Mouse (Mus musculus) hindbrain, embryonic 14.5 days (tissue): ENCODE measurements at regions not wholly inside any gene's neighbourhood (a gene's known extent, or its start where the extent isn't known, plus 50 kb on each side); places are given as distances from the start of the nearest gene placed in this dataset.
A peak's percentile ranks its signal among the peaks of the same experiment; 100 is the strongest.

Source experiments
- ATAC-seq: fragments of 200-750 bp; cut with Nextera tagmentation; 2 replicates; pipeline ENCODE4 v1.8.0; 2017; ENCODE audit warnings: moderate number of reproducible peaks, mild to moderate bottlenecking, moderate TSS enrichment, moderate library complexity; ENCODE audit not compliant: low FRiP score
- DNase-seq: peaks from one replicate; pipeline ENCODE4 v3.0.0-alpha.2; 2015; ENCODE audit warnings: low spot score
- H3K27ac ChIP-seq: fragments of 300-500 bp; sonication (generic); 2 replicates; pipeline ENCODE4 v1.5.1; 2014; ENCODE audit warnings: mild to moderate bottlenecking, moderate library complexity
- H3K27me3 ChIP-seq: fragments of 300-500 bp; sonication (generic); 2 replicates; pipeline ENCODE4 v1.6.1; 2014; ENCODE audit warnings: mild to moderate bottlenecking, low read length, mixed read lengths; ENCODE audit not compliant: control insufficient read depth, insufficient read depth
- H3K36me3 ChIP-seq: fragments of 300-500 bp; sonication (generic); replicated peaks from 2 replicates; pipeline ENCODE4 v1.6.1; 2014; ENCODE audit not compliant: control insufficient read depth, insufficient read depth
- H3K4me1 ChIP-seq: fragments of 300-500 bp; sonication (generic); replicated peaks from 2 replicates; pipeline ENCODE4 v1.6.1; 2014; ENCODE audit warnings: antibody characterized with exemption, low read length, mixed read lengths; ENCODE audit not compliant: control insufficient read depth, insufficient read depth
- H3K4me2 ChIP-seq: fragments of 300-500 bp; sonication (generic); replicated peaks from 2 replicates; pipeline ENCODE4 v1.6.1; 2014; ENCODE audit warnings: mild to moderate bottlenecking, moderate library complexity
- H3K4me3 ChIP-seq: fragments of 300-500 bp; sonication (generic); replicated peaks from 2 replicates; pipeline ENCODE4 v1.5.1; 2014; ENCODE audit warnings: mild to moderate bottlenecking, low read length
- H3K9ac ChIP-seq: fragments of 300-500 bp; sonication (generic); 2 replicates; pipeline ENCODE4 v1.6.1; 2014
- H3K9me3 ChIP-seq: fragments of 300-500 bp; sonication (generic); 2 replicates; pipeline ENCODE4 v1.6.1; 2016; ENCODE audit warnings: low read length; ENCODE audit not compliant: control insufficient read depth
- WGBS: fragments of 180-500 bp; shearing (Covaris S2); extraction: QIAGEN DNeasy Blood & Tissue Kit; methylation state at CpG from one replicate; pipeline ENCODE4 v1.1.7; 2014; 5-methylcytosine and 5-hydroxymethylcytosine counted together

DNA sequence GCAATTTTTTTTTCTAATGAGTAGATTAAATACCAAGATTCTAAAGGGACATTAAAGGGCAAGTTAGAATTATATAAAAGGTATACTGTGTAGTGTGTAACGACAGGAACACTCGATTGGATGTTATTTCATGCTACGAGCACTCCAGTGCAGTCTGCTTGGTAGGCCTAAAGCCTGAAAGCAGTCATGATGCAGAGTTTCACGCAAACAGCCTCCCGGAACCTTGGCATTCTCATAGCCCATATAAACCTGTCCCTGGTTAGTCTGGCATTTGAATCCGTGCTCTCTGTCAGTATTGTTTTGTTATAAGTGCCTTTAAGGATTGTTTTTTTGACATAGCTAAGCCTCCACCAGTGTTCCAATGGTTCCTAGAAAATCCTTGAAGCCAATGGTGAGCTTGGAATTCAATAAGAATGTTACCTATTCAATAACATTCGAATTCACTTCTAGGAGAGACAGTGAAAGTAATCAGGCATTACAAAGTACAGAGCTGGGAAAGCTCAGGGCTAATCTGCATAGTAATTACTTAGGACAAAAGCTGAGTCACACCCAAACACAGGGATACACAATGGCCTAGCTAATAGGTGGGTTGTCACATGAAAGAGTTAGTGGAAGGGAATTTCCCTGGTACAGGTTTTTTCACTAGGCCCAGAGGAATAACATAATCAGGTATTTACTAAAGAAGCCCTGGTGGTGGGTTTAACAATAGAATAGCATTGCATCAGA, 1526.3 kb upstream of the Tenm4 start:
- DNase-seq (no peak), ATAC-seq (no peak)
- Histone ChIP-seq H3K4me1 (no peaks in the 10 kb centered on the region), H3K27ac (no peak overlapping the region), H3K4me2 (no peak overlapping the region), H3K27me3 (no peaks in the 10 kb centered on the region), H3K9ac (no peak overlapping the region), H3K4me3 (no peak overlapping the region), H3K36me3 (no peaks in the 10 kb centered on the region), H3K9me3 (no peaks in the 10 kb centered on the region)
- 55% methylated on average over 7 of the region's 7 CpGs for WGBS

DNA sequence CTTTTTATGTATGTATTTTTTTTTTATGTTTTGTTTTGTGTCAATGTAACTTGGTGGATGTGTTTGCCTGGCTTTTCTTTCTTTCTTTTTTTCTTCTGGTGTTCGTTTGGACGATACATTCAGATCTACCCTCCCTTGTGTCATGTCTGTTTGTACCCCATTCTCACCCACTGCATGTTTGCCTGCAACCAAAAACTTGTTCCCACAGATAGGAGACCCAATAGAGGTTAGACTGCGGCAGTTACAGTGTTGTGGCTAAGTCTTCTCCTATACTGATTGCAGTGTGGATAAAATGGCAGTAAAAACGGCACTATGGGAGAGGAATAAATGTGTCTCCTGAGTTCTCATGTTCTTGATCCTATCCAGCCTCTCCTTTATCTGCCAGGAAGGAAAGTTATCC, 1525.7 kb upstream of the Tenm4 start:
- Histone ChIP-seq H3K27me3 (no peaks in the 10 kb centered on the region), H3K27ac (no peak overlapping the region), H3K4me2 (no peak overlapping the region), H3K4me1 (no peaks in the 10 kb centered on the region), H3K4me3 (no peak overlapping the region), H3K9ac (no peak overlapping the region), H3K36me3 (no peaks in the 10 kb centered on the region), H3K9me3 (no peaks in the 10 kb centered on the region)
- WGBS = 66% methylated on average over 4 of the region's 4 CpGs
- DNase-seq (no peak), ATAC-seq (no peak)

DNA sequence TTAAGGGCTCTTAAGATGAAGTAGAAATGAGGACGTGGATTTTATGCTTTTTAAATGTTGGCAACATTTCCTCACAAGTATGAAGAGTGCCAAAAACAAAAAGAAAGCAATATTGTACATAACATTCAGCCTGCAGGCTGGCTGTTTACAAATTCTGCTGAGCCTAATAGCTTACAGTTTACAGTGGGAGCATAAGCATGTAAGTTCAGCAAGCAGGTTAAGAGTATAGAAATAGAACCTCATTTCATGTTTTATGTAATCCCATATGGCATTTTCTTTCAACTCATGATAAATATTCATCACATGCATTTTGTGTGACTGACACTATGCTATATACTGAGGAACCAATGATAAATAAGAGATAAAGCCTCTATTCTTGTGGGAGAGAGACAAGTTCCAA, 1520.6 kb upstream of the Tenm4 start:
- H3K36me3 ChIP-seq = no peaks in the 10 kb centered on the region
- no peak overlapping the region for H3K4me3 ChIP-seq
- H3K27me3 ChIP-seq = no peaks in the 10 kb centered on the region
- no peaks in the 10 kb centered on the region for H3K9me3 ChIP-seq
- no peak overlapping the region for H3K4me2 ChIP-seq
- DNase-seq (no peak), ATAC-seq (no peak)
- H3K9ac ChIP-seq = no peak overlapping the region
- no peaks in the 10 kb centered on the region for H3K4me1 ChIP-seq
- WGBS = 55% methylated on average over 1 of the region's 1 CpGs
- no peak overlapping the region for H3K27ac ChIP-seq

DNA sequence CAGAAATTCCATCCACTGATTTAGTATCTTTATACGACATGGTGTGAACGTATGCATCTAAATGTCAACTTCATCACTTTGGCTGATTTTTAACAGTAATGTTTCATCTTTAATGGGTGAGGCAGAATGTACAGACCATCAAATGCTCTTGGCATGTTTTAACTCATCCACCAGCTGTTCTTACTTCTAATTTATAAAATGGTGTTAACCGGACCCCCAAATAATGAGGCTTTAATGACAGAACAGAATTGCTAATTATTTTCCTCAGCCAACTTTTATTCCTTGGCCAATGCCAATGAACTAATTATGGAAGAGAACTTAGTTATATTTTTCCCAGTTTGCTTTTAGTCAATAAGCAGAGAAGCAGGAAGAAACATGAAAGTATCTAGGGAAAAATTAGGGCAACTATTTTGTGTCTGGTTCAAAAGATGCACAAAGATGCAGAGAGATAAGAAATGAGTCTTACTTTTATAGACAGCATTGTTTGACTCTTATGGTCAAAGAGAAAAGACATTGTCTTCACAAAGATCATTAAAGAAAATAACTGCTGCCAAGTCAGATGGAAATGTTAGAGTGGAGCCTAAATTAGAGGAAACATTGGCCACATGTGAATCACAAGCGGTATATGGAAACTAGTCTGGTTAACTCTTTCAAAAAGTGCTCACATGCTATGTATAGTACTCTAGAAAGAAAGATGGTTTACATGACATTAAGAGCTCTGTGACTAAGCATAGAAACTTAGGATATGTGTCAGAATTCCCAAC, 1504.5 kb upstream of the Tenm4 start:
- H3K9ac ChIP-seq = no peak overlapping the region
- 89% methylated on average over 4 of the region's 4 CpGs for WGBS
- DNase-seq (no peak), ATAC-seq (no peak)
- no peak overlapping the region for H3K4me2 ChIP-seq
- no peaks in the 10 kb centered on the region for H3K27me3 ChIP-seq
- no peak overlapping the region for H3K27ac ChIP-seq
- H3K36me3 ChIP-seq = no peaks in the 10 kb centered on the region
- H3K4me3 ChIP-seq = no peak overlapping the region
- no peaks in the 10 kb centered on the region for H3K4me1 ChIP-seq
- H3K9me3 ChIP-seq = no peaks in the 10 kb centered on the region

DNA sequence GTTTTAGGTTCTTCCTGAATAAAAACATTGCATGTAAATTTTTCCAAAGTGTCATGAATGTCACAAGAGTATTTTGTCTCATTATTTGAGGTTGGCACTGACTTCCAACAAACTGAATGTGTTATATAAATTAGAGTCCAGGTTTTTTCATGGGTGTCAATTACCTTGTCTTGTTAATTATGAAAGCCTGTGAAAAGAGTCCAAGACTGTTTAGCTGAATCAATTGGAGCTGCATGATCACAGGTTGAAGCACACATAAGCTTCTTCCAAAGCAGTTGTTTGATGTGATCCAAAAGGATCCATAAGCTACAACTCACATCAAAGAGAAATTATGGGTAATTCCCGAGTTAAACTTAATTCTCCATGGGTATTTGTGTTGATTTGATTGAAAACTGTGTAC, 1502.8 kb upstream of the Tenm4 start:
- Histone ChIP-seq H3K36me3 (no peaks in the 10 kb centered on the region), H3K9me3 (no peaks in the 10 kb centered on the region), H3K4me2 (no peak overlapping the region), H3K27ac (no peak overlapping the region), H3K9ac (no peak overlapping the region), H3K4me1 (no peaks in the 10 kb centered on the region), H3K27me3 (no peaks in the 10 kb centered on the region), H3K4me3 (no peak overlapping the region)
- ATAC-seq (no peak), DNase-seq (no peak)
- WGBS = 37% methylated on average over 1 of the region's 1 CpGs

DNA sequence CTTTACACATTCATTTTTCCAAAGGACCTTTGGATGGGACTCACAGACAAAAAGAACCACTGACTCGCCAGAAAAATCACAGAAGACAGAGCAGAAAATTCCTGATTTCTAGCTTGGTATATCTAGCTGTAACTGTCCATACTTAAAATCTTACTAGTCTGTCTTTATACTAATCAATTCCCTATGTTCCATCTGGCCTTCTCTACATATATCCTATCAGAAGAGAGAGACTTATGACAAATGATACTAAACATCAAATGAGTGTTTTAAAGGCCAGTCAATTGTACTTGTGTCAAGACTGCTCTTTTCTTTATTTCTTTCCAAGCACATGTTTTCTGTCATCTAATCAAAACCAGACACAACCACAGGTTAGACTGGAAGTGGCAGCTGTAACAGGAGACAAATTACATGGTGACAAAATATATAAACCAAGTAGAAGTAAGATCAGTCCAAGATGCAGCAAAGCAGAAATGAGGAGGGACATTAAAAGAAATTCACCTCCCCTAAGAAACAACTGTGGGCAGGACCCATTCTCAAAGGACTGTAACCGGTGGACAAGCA, 1502.1 kb upstream of the Tenm4 start:
- Histone ChIP-seq H3K4me3 (no peak overlapping the region), H3K9ac (no peak overlapping the region), H3K27me3 (no peaks in the 10 kb centered on the region), H3K27ac (no peak overlapping the region), H3K36me3 (no peaks in the 10 kb centered on the region), H3K4me1 (no peaks in the 10 kb centered on the region), H3K9me3 (no peaks in the 10 kb centered on the region), H3K4me2 (no peak overlapping the region)
- no peak for ATAC-seq
- WGBS = 66% methylated on average over 2 of the region's 2 CpGs
- DNase-seq = no peak

GRCm38 (mm10) chr7:94687887-94688286, 1483.2 kb upstream of the Tenm4 start:
- Histone ChIP-seq H3K4me2 (no peak overlapping the region), H3K27ac (0 out of 2 replicates have a peak overlapping the region, but pooled peaks have one; percentile 6), H3K9ac (no peak overlapping the region), H3K9me3 (no peaks in the 10 kb centered on the region), H3K4me1 (no peaks in the 10 kb centered on the region), H3K27me3 (no peaks in the 10 kb centered on the region), H3K36me3 (no peaks in the 10 kb centered on the region), H3K4me3 (no peak overlapping the region)
- DNase-seq (peak; percentile 20), ATAC-seq (no peak)
- 27% methylated on average over 2 of the region's 2 CpGs for WGBS

DNA sequence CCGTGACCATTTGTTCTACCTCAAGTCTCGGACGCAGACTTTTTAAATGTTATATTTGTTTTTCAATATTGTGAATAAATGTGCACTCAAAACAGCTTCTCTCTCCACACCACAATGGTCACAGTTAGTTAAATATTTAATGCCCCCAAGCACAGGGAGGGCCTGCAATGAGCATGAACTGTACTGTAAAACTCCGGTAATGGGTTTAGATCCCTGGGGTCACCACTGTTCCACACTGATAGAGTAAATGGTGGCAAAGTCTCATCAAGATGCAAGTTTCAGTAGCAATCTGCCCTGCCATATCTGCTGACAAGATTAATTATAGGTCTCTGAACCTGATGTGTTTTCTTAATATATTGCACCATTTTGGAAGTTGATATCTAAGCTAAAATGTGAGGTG, 1473.8 kb upstream of the Tenm4 start:
- no peaks in the 10 kb centered on the region for H3K4me1 ChIP-seq
- no peaks in the 10 kb centered on the region for H3K27me3 ChIP-seq
- H3K4me2 ChIP-seq = no peak overlapping the region
- H3K4me3 ChIP-seq = no peak overlapping the region
- H3K9me3 ChIP-seq = no peaks in the 10 kb centered on the region
- WGBS = 69% methylated on average over 4 of the region's 4 CpGs
- DNase-seq (no peak), ATAC-seq (no peak; the same call in 1 of the 2 replicates)
- H3K36me3 ChIP-seq = no peaks in the 10 kb centered on the region
- no peak overlapping the region for H3K27ac ChIP-seq
- no peak overlapping the region for H3K9ac ChIP-seq

DNA sequence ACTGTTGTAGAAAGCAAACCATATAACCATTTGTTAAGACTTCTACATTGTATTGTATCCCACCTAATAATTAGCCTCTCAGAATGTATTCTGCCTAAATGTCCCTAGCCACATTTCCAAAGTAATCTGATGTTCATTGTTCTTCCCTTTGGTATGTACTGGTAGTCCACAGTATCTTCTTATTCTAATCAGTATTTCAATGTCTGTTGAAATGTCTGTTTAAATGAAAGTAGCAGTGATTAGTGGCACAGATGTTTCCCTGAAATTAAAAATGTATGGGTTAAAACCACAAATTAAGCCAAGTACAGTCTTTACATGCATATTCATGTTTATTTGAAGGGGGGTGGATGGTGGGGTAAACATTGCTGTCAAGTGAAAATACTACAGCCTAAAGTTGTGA, 1464.6 kb upstream of the Tenm4 start:
- Histone ChIP-seq H3K4me3 (no peak overlapping the region), H3K27ac (no peak overlapping the region), H3K9ac (no peak overlapping the region), H3K9me3 (no peaks in the 10 kb centered on the region), H3K4me1 (no peaks in the 10 kb centered on the region), H3K36me3 (no peaks in the 10 kb centered on the region), H3K27me3 (no peaks in the 10 kb centered on the region), H3K4me2 (no peak overlapping the region)
- DNase-seq = no peak
- ATAC-seq = no peak
